Mouse (Mus musculus) left cerebral cortex, adult 9 months (tissue): ENCODE measurements around the gene Cxcl9.
A peak's percentile ranks its signal among the peaks of the same experiment; 100 is the strongest.
"Not testable (repeated sequence)": the region's sequence is repeated elsewhere in the genome, so short reads cannot be mapped to it uniquely, and the experiment has no call there.

ENCODE experiments used
- DNase-seq, 2 experiments: peaks; one replicate each; pipeline ENCODE4 v3.0.0; 2022; ENCODE audit warnings: low spot score in 2 of 2

Gene Cxcl9

GRCm38 (mm10) chr5:92327929-92328328 is at the start of gene Cxcl9:
Gene Cxcl9, minus strand, starts transcription at chr5:92328079.
- DNase-seq: no peak

DNA sequence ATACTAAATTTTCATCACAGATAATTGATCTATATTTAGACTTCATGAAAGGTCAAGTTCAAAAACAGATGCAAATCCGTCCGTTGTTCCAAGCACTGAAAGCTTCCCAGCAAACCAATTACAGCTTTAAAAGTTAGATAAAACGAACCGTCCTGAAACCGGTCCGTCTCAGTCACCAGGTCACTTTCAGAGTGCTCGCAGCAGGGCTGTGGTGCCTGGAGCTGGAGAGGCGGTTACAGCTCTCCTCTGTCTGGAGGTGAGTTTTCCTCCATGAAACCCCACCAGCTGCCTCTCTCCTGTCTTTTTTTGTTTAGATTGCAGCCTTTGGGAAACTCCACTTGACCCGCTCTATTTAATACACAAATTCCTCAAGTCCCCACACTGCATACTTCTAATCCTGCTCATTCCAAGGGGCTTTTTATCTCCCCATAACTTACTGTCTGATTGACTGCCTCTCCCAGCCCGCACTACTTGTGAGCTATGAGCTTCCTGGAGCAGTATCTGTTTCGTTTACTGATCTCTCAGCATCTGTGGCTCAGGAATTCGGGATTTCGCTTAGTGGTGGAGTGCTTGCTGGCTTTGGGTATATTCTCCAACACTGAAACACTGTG is 49.0 kb upstream of the Cxcl9 start:
- no peak for DNase-seq

DNA sequence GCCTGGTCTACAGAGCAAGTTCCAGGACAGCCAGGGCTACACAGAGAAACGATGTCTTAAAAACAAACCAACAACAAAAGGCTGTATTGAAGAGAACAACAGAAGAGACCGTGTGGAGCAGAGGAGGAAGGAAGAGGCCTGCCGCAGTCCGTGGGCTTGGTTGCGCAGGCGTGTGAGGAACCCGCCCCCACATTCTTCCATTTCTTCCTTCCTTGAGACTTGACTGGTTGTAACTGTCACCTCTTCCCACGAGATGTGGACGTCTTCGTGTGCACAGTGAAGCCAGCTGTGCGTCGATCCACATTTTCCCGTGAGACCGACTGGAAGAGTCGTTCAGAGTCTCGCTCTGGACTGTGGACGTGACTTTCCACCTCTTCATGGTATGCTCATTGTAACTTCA is 47.5 kb upstream of the Cxcl9 start:
- DNase-seq: no peak

DNA sequence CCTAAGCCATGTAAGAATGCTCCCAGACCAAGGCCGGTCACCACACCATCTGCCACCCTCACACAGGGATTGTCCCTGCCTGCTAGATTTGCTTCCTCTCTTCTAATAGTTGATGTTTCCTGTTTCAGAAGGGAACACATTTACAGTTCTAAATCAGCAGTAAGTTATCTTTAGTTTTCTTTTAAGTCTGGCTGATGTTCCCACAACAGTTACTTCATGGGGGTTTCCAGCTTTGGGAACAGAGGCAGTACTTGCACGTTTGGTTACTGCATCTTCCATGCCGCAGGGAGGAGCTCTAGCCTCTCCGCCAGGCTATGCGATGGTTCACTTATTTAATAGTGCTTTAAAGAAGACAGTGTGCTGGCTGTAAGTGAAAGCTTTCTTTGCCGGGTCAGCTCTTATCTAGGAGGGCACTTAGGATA is 46.9 kb upstream of the Cxcl9 start:
- DNase-seq: no peak

DNA sequence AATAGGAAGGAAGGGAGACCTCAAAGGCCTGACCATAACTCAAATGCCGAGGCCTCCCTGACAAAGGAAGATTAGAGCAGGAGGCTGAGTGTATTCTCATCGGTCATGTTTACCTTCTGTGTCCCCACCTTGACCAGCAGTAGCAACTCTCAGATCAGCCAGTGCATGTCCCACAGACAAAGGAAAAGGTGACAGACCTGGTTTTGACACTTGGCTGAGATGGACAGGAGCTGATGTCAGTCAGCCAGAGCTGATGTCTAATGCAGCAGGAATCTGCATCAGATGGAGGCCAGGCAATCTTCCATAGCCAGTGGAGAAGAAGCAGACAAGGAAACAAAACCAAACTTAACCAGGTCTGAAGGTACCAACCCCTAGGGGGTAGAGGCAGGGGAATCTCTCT is 44.7 kb upstream of the Cxcl9 start:
- no peak for DNase-seq

DNA sequence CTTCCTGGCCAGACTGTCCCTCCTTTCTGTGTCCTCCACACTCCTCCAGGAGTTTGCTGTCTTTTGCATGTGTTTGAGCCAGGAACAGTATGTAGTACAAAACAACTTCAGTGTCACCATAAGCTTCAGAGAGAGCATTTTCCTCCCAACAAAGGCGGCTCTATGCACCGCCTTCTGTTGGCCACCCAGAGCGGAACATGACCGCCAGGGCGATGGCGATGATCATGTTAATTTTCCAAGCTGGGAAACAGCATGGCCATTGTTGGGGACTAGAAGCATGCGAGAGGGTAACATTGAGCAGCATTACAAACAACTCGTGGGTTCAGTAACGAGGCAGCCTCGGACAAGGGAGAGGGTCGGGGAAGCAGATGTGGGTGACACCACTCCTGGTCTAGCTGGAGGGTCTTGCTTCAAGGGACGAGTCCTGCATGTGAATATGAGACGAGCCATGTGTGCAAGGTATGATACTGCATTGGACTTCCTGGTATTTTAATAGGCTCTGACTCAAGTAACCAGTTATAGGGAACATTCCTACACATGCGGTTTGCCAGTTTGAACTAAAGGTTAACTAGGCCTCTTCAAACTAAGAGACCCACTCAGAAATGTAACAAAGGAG is 43.6 kb upstream of the Cxcl9 start:
- DNase-seq: no peak

- no peak for DNase-seq
Measured at GRCm38 (mm10) chr5:92370891-92371290, 43.0 kb upstream of the Cxcl9 start.

DNA sequence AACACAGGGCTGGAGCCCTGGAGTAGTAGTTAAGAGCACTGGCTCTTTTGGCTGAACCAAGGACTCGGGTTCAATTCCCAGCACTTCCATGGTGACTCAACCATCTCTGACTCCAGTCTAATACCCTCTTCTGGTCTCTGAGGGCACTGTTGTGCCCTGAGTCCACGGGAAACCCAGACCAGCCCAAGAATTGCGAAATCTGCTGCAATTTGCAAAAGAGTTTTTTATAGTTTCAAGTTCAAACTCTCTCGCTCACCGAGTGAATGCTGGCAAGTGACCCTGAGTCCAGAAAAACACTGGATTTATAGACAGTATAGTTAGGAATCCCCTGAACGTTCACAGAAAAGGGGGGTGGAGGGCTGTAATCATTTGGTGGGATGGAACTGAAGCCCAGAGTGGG is 42.5 kb upstream of the Cxcl9 start:
- DNase-seq: no peak

DNA sequence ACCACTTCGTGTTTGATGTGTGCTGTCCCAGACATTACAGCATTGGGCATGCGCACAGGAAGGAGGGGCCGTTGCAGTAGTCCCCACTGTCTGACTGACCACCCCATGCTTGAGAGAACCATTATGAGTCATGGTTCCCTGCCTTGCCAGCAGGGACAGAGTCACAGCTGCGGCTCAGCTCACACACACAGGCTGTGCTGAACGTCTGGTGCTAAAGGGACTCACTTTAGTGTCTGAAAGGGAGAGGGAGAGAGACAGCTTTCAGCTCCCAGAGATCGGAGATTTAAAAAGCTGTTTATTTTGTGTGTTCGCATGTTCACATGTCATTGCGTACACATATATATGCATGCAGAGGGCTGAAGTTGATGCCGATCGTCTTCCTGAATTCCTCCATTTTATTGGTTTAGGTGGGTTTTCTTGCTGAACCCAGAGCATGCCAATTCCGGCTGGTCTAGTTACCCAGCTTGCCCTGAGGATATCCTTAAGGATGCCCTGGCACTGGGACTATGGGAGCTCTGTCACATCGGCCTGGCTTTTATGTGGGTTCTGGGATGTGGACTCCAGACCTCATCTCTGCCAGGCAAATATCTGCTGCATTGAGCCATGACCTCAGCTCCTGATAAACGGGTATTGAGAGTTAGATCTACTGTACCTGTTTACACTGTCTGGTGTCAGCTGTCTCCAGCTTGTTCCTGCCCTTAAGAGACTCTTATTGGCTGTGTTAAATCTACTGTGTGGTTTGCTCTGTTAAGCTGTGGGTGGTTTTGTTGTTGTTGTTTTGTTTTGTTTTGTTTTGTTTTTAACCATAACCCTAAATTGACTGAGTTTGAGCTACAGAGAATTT is 41.5 kb upstream of the Cxcl9 start:
- peak in 1 of 2 experiments; percentile 42 for DNase-seq

DNA sequence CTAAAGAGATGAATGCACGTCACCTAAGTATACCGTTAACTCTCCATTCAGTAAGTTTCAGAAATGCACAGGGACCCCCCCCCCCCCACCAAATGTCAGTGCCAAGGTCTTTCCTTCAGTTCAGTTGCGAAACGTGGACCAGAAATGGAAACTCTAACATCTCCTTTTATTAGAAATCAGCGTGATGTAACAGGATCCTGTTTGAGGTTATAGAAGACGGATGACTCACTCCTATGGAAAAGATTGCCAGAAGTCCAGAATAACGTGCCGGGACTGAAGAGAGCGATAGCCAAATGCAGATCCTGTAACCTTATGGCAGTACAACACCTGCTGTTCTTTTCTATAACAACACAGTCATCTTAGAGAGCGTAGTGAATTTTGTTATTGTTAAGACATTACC is 40.5 kb upstream of the Cxcl9 start:
- DNase-seq: no peak

DNA sequence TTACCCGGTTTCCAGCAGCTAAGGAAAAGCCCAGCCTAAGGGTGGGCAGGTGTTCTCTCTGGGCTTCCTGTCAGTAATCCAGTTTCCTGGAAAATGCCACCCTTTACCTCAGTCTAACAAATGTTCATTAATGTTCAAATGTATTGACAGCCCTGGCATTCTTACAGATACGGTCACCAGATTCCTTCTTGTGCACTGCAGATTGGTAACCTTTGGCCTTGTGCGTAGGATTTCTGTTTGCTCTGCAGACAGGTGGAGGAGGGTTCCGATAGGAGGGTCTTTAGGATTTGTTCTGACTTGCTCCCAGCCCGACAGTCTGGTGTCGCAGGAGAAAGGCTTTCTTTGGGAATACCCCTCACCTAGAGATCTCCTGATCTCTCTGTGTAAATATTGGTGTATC is 38.7 kb upstream of the Cxcl9 start:
- no peak for DNase-seq

DNA sequence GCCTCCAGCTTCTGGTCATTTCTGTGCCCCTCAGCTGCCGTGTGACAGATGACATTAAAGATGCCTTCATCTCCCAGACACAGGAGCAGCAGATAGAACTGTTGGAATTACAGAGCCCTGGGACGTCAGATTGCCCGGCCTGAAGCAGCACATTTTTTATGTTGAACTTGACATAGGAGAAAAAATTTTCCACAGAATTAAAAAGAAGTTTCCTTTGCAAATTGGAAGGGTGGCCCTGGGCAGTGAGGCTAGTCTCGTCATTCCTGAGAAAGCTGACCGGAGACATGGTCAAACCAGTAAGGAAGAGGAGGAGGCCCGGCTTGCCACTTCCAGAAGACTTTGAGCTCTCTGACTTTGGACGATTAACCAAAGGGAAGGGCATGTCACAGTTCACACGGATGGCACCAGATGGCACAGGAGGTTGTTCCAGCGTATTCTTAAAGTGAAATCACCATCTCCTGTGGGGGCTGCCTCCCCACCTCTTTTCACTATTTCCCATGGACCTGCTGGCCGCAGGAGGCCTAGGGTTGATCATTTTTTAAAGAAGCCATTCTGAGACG is 37.3 kb upstream of the Cxcl9 start:
- DNase-seq: no peak

DNA sequence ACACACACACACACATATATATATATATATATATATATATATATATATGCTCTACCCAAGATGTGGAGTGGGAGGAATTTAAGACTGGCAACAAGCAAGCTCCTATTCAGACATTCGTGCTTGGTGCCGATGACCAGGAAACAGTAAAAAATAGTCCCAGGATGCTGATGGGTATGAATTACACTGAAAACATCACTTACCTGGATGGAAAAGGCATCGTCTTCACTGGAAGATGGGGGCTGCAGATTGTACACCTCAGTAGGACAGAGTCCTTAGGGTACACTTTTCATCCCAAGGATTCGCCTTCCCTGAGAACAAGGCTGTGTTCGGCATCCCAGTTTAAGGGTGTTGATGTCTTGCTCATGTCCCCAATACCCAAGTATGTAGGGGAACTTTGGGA is 36.1 kb upstream of the Cxcl9 start:
- DNase-seq: no peak

DNA sequence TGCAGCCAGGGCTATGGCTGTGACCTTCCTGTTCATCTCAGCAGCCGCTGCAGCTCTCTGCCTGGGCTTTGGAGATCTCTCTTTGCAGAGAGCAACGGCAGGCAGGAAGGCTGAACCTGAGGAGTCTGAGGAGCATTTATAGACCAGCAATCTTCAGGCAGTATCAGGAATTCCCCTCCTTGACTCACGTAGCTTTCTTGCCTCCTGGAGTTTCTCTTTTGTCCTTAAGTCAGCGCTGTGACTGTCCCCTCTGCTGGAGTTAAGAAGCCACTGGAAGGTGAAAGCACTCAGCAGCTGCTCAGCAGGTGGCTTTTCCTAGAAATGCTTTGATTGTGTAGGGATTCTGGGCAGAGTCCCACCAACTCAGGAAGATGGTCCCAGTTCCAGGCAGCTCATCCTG is 35.3 kb upstream of the Cxcl9 start:
- no peak for DNase-seq

GRCm38 (mm10) chr5:92358767-92359455 is 31.0 kb upstream of the Cxcl9 start:
- DNase-seq: no peak

- DNase-seq: no peak
Measured at GRCm38 (mm10) chr5:92358033-92358432, 30.2 kb upstream of the Cxcl9 start.

DNA sequence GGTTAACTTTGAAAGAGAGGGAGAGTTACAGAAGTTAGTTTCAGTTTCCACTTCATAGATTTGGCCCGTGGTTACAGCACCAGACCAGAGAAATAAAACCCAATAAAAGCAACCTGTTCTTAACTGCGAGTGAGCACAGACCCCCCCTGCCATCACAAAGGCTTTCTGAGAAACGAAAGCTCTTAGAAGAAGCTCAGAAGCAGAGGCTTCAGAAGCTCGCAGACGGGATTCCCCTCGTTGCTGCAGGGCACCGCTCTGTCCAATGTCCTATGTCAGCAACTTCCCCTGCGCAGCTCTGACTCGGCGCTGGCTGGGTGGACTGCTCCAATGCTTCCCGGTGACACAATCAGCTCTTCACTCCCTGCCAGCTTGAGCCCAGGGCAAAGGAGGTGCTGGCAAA is 25.6 kb upstream of the Cxcl9 start:
- DNase-seq: no peak

GRCm38 (mm10) chr5:92352716-92353115 is 24.8 kb upstream of the Cxcl9 start:
- DNase-seq: not testable (repeated sequence)

- no peak for DNase-seq
Measured at GRCm38 (mm10) chr5:92349731-92350130, 21.9 kb upstream of the Cxcl9 start.

- DNase-seq: peak in 1 of 2 experiments; percentile 21
Measured at GRCm38 (mm10) chr5:92348794-92349413, 21.0 kb upstream of the Cxcl9 start, which contains the start of gene Cxcl10. Gene Cxcl10, minus strand, starts transcription at chr5:92348889.

- DNase-seq: no peak
Measured at GRCm38 (mm10) chr5:92345006-92345405, 17.1 kb upstream of the Cxcl9 start.

DNA sequence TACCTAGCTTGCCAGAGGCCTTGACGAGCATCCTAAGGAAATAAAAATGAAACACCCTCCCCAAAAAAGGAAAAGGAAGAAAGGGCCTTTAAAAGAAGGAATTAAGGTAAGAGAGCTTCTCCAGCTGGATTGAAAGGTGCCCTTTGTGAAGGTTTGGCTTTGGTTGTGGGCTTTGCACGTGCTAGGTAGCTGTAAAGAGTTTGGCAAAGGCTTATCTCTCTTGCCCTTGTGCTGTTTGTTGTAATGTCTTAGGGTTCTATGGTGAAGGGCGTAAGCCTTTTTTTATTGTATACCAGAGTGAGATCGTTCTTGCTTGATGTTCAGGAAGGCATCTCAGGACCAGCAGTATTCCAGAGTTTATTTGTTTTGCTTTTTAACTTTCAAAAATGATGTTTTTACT is 12.7 kb upstream of the Cxcl9 start:
- no peak for DNase-seq
